Mouse (Mus musculus) embryonic facial prominence, embryonic 14.5 days (tissue): ENCODE data around the gene Rpl38. TPM values are rescaled to one million over a fixed set of nuclear protein-coding genes. Genes with fewer than 3 reads are reported as not detected.
A peak's percentile ranks its signal among the peaks of the same experiment; 100 is the strongest.
"Not testable (repeated sequence)": the region's sequence is repeated elsewhere in the genome, so short reads cannot be mapped to it uniquely, and the experiment has no call there.

Experiments used
- ATAC-seq: fragments of 200-750 bp; cut with Nextera tagmentation; 2 replicates; pipeline ENCODE4 v1.8.0; 2017; ENCODE audit warnings: low read depth, moderate number of reproducible peaks, moderate TSS enrichment
- DNase-seq: peaks from one replicate; pipeline ENCODE4 v3.0.0-alpha.2; 2015; ENCODE audit warnings: low spot score
- H3K27ac ChIP-seq: fragments of 300-500 bp; sonication (generic); replicated peaks from 2 replicates; pipeline ENCODE4 v1.5.1; 2014; ENCODE audit warnings: low read depth, mild to moderate bottlenecking, low read length, moderate library complexity
- H3K27me3 ChIP-seq: fragments of 300-500 bp; sonication (generic); replicated peaks from 2 replicates; pipeline ENCODE4 v1.6.1; 2014; ENCODE audit warnings: low read length; ENCODE audit not compliant: control insufficient read depth, insufficient read depth
- H3K36me3 ChIP-seq: fragments of 300-500 bp; sonication (generic); 2 replicates; pipeline ENCODE4 v1.6.1; 2014; ENCODE audit warnings: low read length, mixed read lengths; ENCODE audit not compliant: control insufficient read depth, insufficient read depth
- H3K4me1 ChIP-seq: fragments of 300-500 bp; sonication (generic); 2 replicates; pipeline ENCODE4 v1.6.1; 2014; ENCODE audit warnings: antibody characterized with exemption, low read length; ENCODE audit not compliant: control insufficient read depth, insufficient read depth
- H3K4me2 ChIP-seq: fragments of 300-500 bp; sonication (generic); 2 replicates; pipeline ENCODE4 v1.6.1; 2014; ENCODE audit warnings: low read depth, mild to moderate bottlenecking, low read length, moderate library complexity, mixed read lengths
- H3K4me3 ChIP-seq: fragments of 300-500 bp; sonication (generic); 2 replicates; pipeline ENCODE4 v1.5.1; 2014; ENCODE audit warnings: low read depth, mild to moderate bottlenecking, low read length
- H3K9ac ChIP-seq: fragments of 300-500 bp; sonication (generic); 2 replicates; pipeline ENCODE4 v1.6.1; 2014; ENCODE audit warnings: low read depth, mild to moderate bottlenecking, low read length, moderate library complexity, mixed read lengths
- H3K9me3 ChIP-seq: fragments of 300-500 bp; sonication (generic); 2 replicates; pipeline ENCODE4 v1.6.1; 2016; ENCODE audit warnings: low read length; ENCODE audit not compliant: control insufficient read depth
- WGBS: fragments of 180-500 bp; shearing (Covaris S2); extraction: QIAGEN DNeasy Blood & Tissue Kit; methylation state at CpG from one replicate; pipeline ENCODE4 v1.1.7; 2014; 5-methylcytosine and 5-hydroxymethylcytosine counted together
- polyA plus RNA-seq: library from polyadenylated mRNA; unstranded; fragments of >200 nt; fragmentation: Nextera tagmentation; extraction: Ambion mirVana; gene quantifications from 2 replicates; pipeline ENCODE4 v1.2.1, GENCODE M21; 2014

Gene Rpl38
- polyA plus RNA-seq, 1 experiment from 2014 or later = 1,191 TPM

GRCm38 (mm10) chr11:114662746-114663362, 5.5 kb upstream of the Rpl38 start:
- WGBS = 24% methylated on average over 6 of the region's 6 CpGs
- Histone ChIP-seq H3K4me1 (no peaks in the 10 kb centered on the region), H3K36me3 (no peaks in the 10 kb centered on the region), H3K4me2 (no peak overlapping the region), H3K9me3 (no peaks in the 10 kb centered on the region), H3K4me3 (no peak overlapping the region), H3K9ac (no peak overlapping the region), H3K27me3 (no peaks in the 10 kb centered on the region; the same call in 1 of the 2 replicates), H3K27ac (no peak overlapping the region)
- no peak for ATAC-seq
- DNase-seq = peak; percentile 41

GRCm38 (mm10) chr11:114664164-114664563, 4.2 kb upstream of the Rpl38 start:
- Histone ChIP-seq H3K27ac (no peak overlapping the region), H3K27me3 (no peaks in the 10 kb centered on the region; the same call in 1 of the 2 replicates), H3K36me3 (no peaks in the 10 kb centered on the region), H3K9me3 (no peaks in the 10 kb centered on the region), H3K4me1 (0 out of 2 replicates have a peak, but pooled peaks cover under 1% of the 10 kb centered on the region), H3K4me2 (no peak overlapping the region), H3K4me3 (no peak overlapping the region), H3K9ac (no peak overlapping the region)
- no peak for DNase-seq
- 74% methylated on average over 7 of the region's 7 CpGs for WGBS
- no peak for ATAC-seq

- DNase-seq (no peak), ATAC-seq (no peak)
- H3K4me1 ChIP-seq = peaks cover 12% of the 10 kb centered on the region; the same call in 1 of the 2 replicates
- no peak overlapping the region for H3K27ac ChIP-seq
- peaks cover 10% of the 10 kb centered on the region for H3K36me3 ChIP-seq
- H3K4me2 ChIP-seq = no peak overlapping the region
- no peak overlapping the region for H3K4me3 ChIP-seq
- no peaks in the 10 kb centered on the region for H3K9me3 ChIP-seq
- no peaks in the 10 kb centered on the region; the same call in 1 of the 2 replicates for H3K27me3 ChIP-seq
- WGBS = 66% methylated on average over 2 of the region's 2 CpGs
- H3K9ac ChIP-seq = no peak overlapping the region
Measured at GRCm38 (mm10) chr11:114665463-114665862, 2.9 kb upstream of the Rpl38 start.

- H3K9me3 ChIP-seq = no peaks in the 10 kb centered on the region
- H3K4me3 ChIP-seq = no peak overlapping the region
- ATAC-seq (no peak), DNase-seq (no peak)
- WGBS = 9% methylated on average over 13 of the region's 13 CpGs
- peaks cover 24% of the 10 kb centered on the region for H3K36me3 ChIP-seq
- H3K27me3 ChIP-seq = no peaks in the 10 kb centered on the region; the same call in 1 of the 2 replicates
- peaks cover 12% of the 10 kb centered on the region; the same call in 1 of the 2 replicates for H3K4me1 ChIP-seq
- no peak overlapping the region for H3K27ac ChIP-seq
- no peak overlapping the region for H3K9ac ChIP-seq
- H3K4me2 ChIP-seq = no peak overlapping the region
Measured at GRCm38 (mm10) chr11:114666786-114667185, 1.5 kb upstream of the Rpl38 start.

- Histone ChIP-seq H3K27ac (no peak overlapping the region), H3K9me3 (no peaks in the 10 kb centered on the region), H3K36me3 (peaks cover 29% of the 10 kb centered on the region), H3K9ac (no peak overlapping the region), H3K27me3 (no peaks in the 10 kb centered on the region; the same call in 1 of the 2 replicates), H3K4me3 (no peak overlapping the region), H3K4me1 (peaks cover 12% of the 10 kb centered on the region; the same call in 1 of the 2 replicates), H3K4me2 (no peak overlapping the region)
- ATAC-seq = no peak
- DNase-seq = no peak
- 52% methylated on average over 16 of the region's 18 CpGs for WGBS
Measured at GRCm38 (mm10) chr11:114667236-114667931, 940 bp upstream of the Rpl38 start.

- peaks cover 35% of the 10 kb centered on the region for H3K36me3 ChIP-seq
- H3K4me1 ChIP-seq = peaks cover 12% of the 10 kb centered on the region; the same call in 1 of the 2 replicates
- H3K4me2 ChIP-seq, H3K9ac ChIP-seq, ATAC-seq, H3K9me3 ChIP-seq, H3K27ac ChIP-seq, H3K4me3 ChIP-seq, H3K27me3 ChIP-seq: not testable (repeated sequence)
- DNase-seq = peak; percentile 27
- WGBS = 26% methylated on average over 11 of the region's 11 CpGs
Measured at GRCm38 (mm10) chr11:114667932-114668285, 415 bp upstream of the Rpl38 start.

GRCm38 (mm10) chr11:114668741-114669623, 658 bp downstream of the Rpl38 start:
- DNase-seq (peak; percentile 88), ATAC-seq (peak; percentile 83)
- no peaks in the 10 kb centered on the region; the same call in 1 of the 2 replicates for H3K27me3 ChIP-seq
- H3K4me1 ChIP-seq = peaks cover 12% of the 10 kb centered on the region; the same call in 1 of the 2 replicates
- H3K9me3 ChIP-seq = no peaks in the 10 kb centered on the region
- peaks cover 45% of the 10 kb centered on the region for H3K36me3 ChIP-seq
- peak overlapping the region; percentile 89 for H3K4me3 ChIP-seq
- under 1% methylated on average over 48 of the region's 60 CpGs for WGBS
- H3K27ac ChIP-seq = peak overlapping the region; percentile 92
- H3K4me2 ChIP-seq = peak overlapping the region; percentile 87
- peak overlapping the region; percentile 89 for H3K9ac ChIP-seq

GRCm38 (mm10) chr11:114669651-114670168, 1.4 kb downstream of the Rpl38 start:
- Histone ChIP-seq H3K27me3 (no peaks in the 10 kb centered on the region; the same call in 1 of the 2 replicates), H3K4me3 (peak overlapping the region; percentile 89), H3K4me2 (peak overlapping the region; percentile 87), H3K9me3 (no peaks in the 10 kb centered on the region), H3K9ac (peak overlapping the region; percentile 89), H3K36me3 (peaks cover 47% of the 10 kb centered on the region), H3K27ac (peak overlapping the region; percentile 92), H3K4me1 (peaks cover 12% of the 10 kb centered on the region; the same call in 1 of the 2 replicates)
- ATAC-seq (no peak), DNase-seq (no peak)
- WGBS = 8% methylated on average over 12 of the region's 12 CpGs
